Mouse (Mus musculus) CD8-positive naive resting alpha-beta T cell, adult 2 months (primary cell): ENCODE results near the gene Wwp2.

Experiments
- DNase-seq, 2 experiments: peaks; one replicate each; pipeline ENCODE4 v3.0.0; 2022; ENCODE audit warnings: low read depth in 2 of 2, low spot score in 2 of 2

Wwp2 gene

GRCm38 (mm10) chr8:107435962-107436831 lies at the start of gene Wwp2:
Gene Wwp2 (plus strand): TSS chr8:107436365.
- peak; percentile 73 to 82 for DNase-seq

GRCm38 (mm10) chr8:107386642-107387041 lies 49.5 kb upstream of the Wwp2 start:
- peak in 1 of 2 experiments; percentile 8 for DNase-seq

- no peak for DNase-seq
Observed at GRCm38 (mm10) chr8:107387861-107388260, 48.3 kb upstream of the Wwp2 start.

GRCm38 (mm10) chr8:107389557-107389956 lies 46.6 kb upstream of the Wwp2 start:
- no peak for DNase-seq

GRCm38 (mm10) chr8:107390476-107391135 lies 45.6 kb upstream of the Wwp2 start:
- DNase-seq: no peak

- DNase-seq: no peak
Observed at GRCm38 (mm10) chr8:107391136-107391516, 45.0 kb upstream of the Wwp2 start.

- no peak for DNase-seq
Observed at GRCm38 (mm10) chr8:107395397-107395796, 40.8 kb upstream of the Wwp2 start.

GRCm38 (mm10) chr8:107396106-107396670 lies 40.0 kb upstream of the Wwp2 start:
- DNase-seq: no peak

GRCm38 (mm10) chr8:107397665-107398064 lies 38.5 kb upstream of the Wwp2 start:
- no peak for DNase-seq

GRCm38 (mm10) chr8:107399495-107399894 lies 36.7 kb upstream of the Wwp2 start:
- DNase-seq: no peak

GRCm38 (mm10) chr8:107401866-107402265 lies 34.3 kb upstream of the Wwp2 start:
- DNase-seq: no peak

GRCm38 (mm10) chr8:107403038-107403781 lies 33.0 kb upstream of the Wwp2 start, which contains the start of gene Nqo1:
Gene Nqo1 (minus strand): TSS chr8:107403206.
- DNase-seq: peak; percentile 9 to 19

- DNase-seq: no peak
Observed at GRCm38 (mm10) chr8:107404057-107404456, 32.1 kb upstream of the Wwp2 start.

GRCm38 (mm10) chr8:107405935-107406334 lies 30.2 kb upstream of the Wwp2 start:
- no peak for DNase-seq

GRCm38 (mm10) chr8:107411391-107411790 lies 24.8 kb upstream of the Wwp2 start:
- no peak for DNase-seq

- no peak for DNase-seq
Observed at GRCm38 (mm10) chr8:107412552-107412951, 23.6 kb upstream of the Wwp2 start.

GRCm38 (mm10) chr8:107413881-107414280 lies 22.3 kb upstream of the Wwp2 start:
- no peak for DNase-seq

GRCm38 (mm10) chr8:107417001-107417400 lies 19.2 kb upstream of the Wwp2 start:
- DNase-seq: no peak

GRCm38 (mm10) chr8:107424176-107424575 lies 12.0 kb upstream of the Wwp2 start:
- no peak for DNase-seq

GRCm38 (mm10) chr8:107424597-107425229 lies 11.5 kb upstream of the Wwp2 start, which contains the start of gene Nob1:
Gene Nob1 (minus strand): TSS chr8:107425051.
- DNase-seq: peak; percentile 96 to 97

- DNase-seq: no peak
Observed at GRCm38 (mm10) chr8:107425230-107425597, 11.0 kb upstream of the Wwp2 start.
